In genomic region chr11:90873122-90873521, GRCm38 (mm10) we compare ENCODE assay signal across 10 mouse cellular contexts.
"Had no signal": no experiment of that assay in that cellular context is flagged by ENCODE, and none has a peak within 500 bp of the region (broad histone marks: within the 10 kb centered on the region; RNA-seq: fewer than 3 reads in every experiment).

No protein-coding gene starts in this region.

- DNase-seq: liver, postnatal 0 days; lung, adult 2 months; lung, postnatal 4 days; right cerebral cortex, postnatal 14 days; thymus, adult 18-20 months; thymus, postnatal 14 days; thymus, postnatal 36 days had no signal

- ATAC-seq: liver, postnatal 0 days; lung, postnatal 0 days; midbrain, embryonic 13.5 days; midbrain, embryonic 15.5 days had no signal
